Comparison of ENCODE assay signal across 22 mouse cellular contexts in the genomic region with DNA sequence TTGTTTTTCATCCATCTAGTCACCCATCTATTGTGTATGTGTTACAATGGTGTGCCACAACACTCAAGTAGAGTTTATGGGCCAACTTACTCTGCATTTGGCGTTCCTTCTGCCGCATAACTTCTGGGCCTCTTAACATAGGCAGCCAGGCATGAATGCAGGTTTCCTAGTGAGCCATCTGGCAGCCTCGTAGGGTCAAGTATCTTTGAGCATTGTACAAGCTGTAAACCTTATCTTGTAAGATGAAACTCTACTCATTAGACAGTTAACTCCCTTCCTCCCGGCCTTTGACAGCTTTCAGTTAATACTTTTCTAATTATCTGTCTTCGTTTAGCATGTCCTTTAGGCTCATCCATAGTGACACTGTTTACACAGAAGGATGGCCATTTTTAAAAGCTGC.
A peak's percentile ranks its signal among the peaks of the same experiment; 100 is the strongest.
DNase-seq lines count a peak whose midpoint lies in the region; ATAC-seq and TF ChIP-seq lines count a peak whose summit lies in the region.
"Had no signal": no experiment of that assay in that cellular context is flagged by ENCODE, and none has a peak within 500 bp of the region (broad histone marks: within the 10 kb centered on the region; RNA-seq: fewer than 3 reads in every experiment).

No protein-coding gene starts in this region.

- H3K36me3 ChIP-seq in forebrain, embryonic 15.5 days = peaks cover 49% of the 10 kb centered on the region
- H3K36me3 ChIP-seq in forebrain, embryonic 14.5 days (ENCODE audit: control insufficient read depth, insufficient read depth, low read length) = peaks cover 58% of the 10 kb centered on the region
- H3K36me3 ChIP-seq in midbrain, postnatal 0 days (ENCODE audit: insufficient read depth, low read length) = peaks cover 28% of the 10 kb centered on the region
- H3K36me3 ChIP-seq in midbrain, embryonic 14.5 days (ENCODE audit: control insufficient read depth, insufficient read depth, low read length) = peaks cover 51% of the 10 kb centered on the region

- H3K4me2 ChIP-seq in forebrain, embryonic 15.5 days (replicated peaks) = no peak overlapping the region
- no peak overlapping the region for H3K4me2 ChIP-seq in forebrain, embryonic 14.5 days (ENCODE audit: low read length)
- H3K4me2 ChIP-seq in midbrain, postnatal 0 days (ENCODE audit: low read depth, low read length, poor library complexity, severe bottlenecking) = no peak overlapping the region
- no peak overlapping the region for H3K4me2 ChIP-seq in midbrain, embryonic 14.5 days (ENCODE audit: low read length)
- H3K4me2 ChIP-seq: liver, embryonic 13.5 days; neural tube, embryonic 15.5 days; stomach, embryonic 15.5 days had no signal

- H3K9ac ChIP-seq in forebrain, embryonic 15.5 days (replicated peaks) = no peak overlapping the region
- no peak overlapping the region for H3K9ac ChIP-seq in forebrain, embryonic 14.5 days (ENCODE audit: low read length)
- no peak overlapping the region for H3K9ac ChIP-seq in midbrain, postnatal 0 days (replicated peaks; ENCODE audit: low read length, poor library complexity, severe bottlenecking)
- H3K9ac ChIP-seq in midbrain, embryonic 14.5 days (replicated peaks; ENCODE audit: low read length) = no peak overlapping the region
- H3K9ac ChIP-seq: liver, embryonic 13.5 days; neural tube, embryonic 15.5 days; stomach, embryonic 15.5 days had no signal

- DNase-seq in forebrain, embryonic 14.5 days (ENCODE audit: low spot score) = no peak
- DNase-seq in midbrain, postnatal 0 days (ENCODE audit: low spot score) = peak; percentile 25
- DNase-seq in midbrain, embryonic 14.5 days = no peak
- DNase-seq in cerebellum, postnatal 14 days = peak; percentile 39 to 71
- no peak for DNase-seq in spleen, adult 18-20 months
- no peak for DNase-seq in thymus, adult 18-20 months
- no peak for DNase-seq in adrenal gland, postnatal 4 days (ENCODE audit: low spot score in 2 of 2)
- DNase-seq: embryo, embryonic 11 days; gastrocnemius, adult 2 months; heart, postnatal 36 days; kidney, postnatal 10 days; layer of hippocampus, adult 9-11 months; liver, embryonic 13.5 days; right cerebral cortex, adult 18-20 months; thymus, postnatal 14 days had no signal

- H3K4me3 ChIP-seq in forebrain, embryonic 15.5 days = no peak overlapping the region
- no peak overlapping the region for H3K4me3 ChIP-seq in forebrain, embryonic 14.5 days (ENCODE audit: low read depth, low read length)
- no peak overlapping the region for H3K4me3 ChIP-seq in midbrain, postnatal 0 days (ENCODE audit: low read depth, low read length)
- no peak overlapping the region for H3K4me3 ChIP-seq in midbrain, embryonic 14.5 days (replicated peaks; ENCODE audit: low read depth, low read length)
- H3K4me3 ChIP-seq: gastrocnemius, adult 2 months; liver, embryonic 13.5 days; megakaryocyte, embryonic 14.5 days; neural tube, embryonic 15.5 days; stomach, embryonic 15.5 days had no signal

- no peak for ATAC-seq in forebrain, embryonic 15.5 days (replicated peaks)
- no peak for ATAC-seq in forebrain, embryonic 14.5 days
- ATAC-seq in midbrain, postnatal 0 days (ENCODE audit: low FRiP score) = no peak
- ATAC-seq in midbrain, embryonic 14.5 days (ENCODE audit: low FRiP score, low TSS enrichment) = no peak
- ATAC-seq: forebrain, embryonic 16.5 days; inflammation-experienced regulatory T-cells, adult 6 months; lung, postnatal 0 days had no signal

- no peak for TF ChIP-seq CTCF in midbrain, postnatal 0 days (IDR thresholded peaks at IDR 0.05)

- H3K9me3 ChIP-seq in forebrain, embryonic 15.5 days = no peaks in the 10 kb centered on the region
- H3K9me3 ChIP-seq in forebrain, embryonic 14.5 days (replicated peaks; ENCODE audit: control insufficient read depth, low read length) = no peaks in the 10 kb centered on the region
- H3K9me3 ChIP-seq in midbrain, postnatal 0 days (ENCODE audit: low read length) = no peaks in the 10 kb centered on the region
- no peaks in the 10 kb centered on the region for H3K9me3 ChIP-seq in midbrain, embryonic 14.5 days (ENCODE audit: control insufficient read depth, low read length)
- H3K9me3 ChIP-seq: liver, embryonic 13.5 days; megakaryocyte, embryonic 14.5 days; neural tube, embryonic 15.5 days; stomach, embryonic 15.5 days had no signal

- H3K27ac ChIP-seq in forebrain, embryonic 15.5 days (replicated peaks) = peak overlapping the region; percentile 8; the same call in 1 of the 2 replicates
- H3K27ac ChIP-seq in forebrain, embryonic 14.5 days (ENCODE audit: low read depth, low read length) = no peak overlapping the region
- no peak overlapping the region for H3K27ac ChIP-seq in midbrain, postnatal 0 days (ENCODE audit: low read depth, low read length)
- H3K27ac ChIP-seq in midbrain, embryonic 14.5 days (replicated peaks; ENCODE audit: low read depth, low read length) = no peak overlapping the region
- H3K27ac ChIP-seq: gastrocnemius, adult 2 months; liver, embryonic 13.5 days; neural tube, embryonic 15.5 days; stomach, embryonic 15.5 days had no signal

- no peaks in the 10 kb centered on the region for H3K27me3 ChIP-seq in forebrain, embryonic 15.5 days
- H3K27me3 ChIP-seq in forebrain, embryonic 14.5 days (replicated peaks; ENCODE audit: control insufficient read depth, insufficient read depth, low read length) = no peaks in the 10 kb centered on the region
- no peaks in the 10 kb centered on the region for H3K27me3 ChIP-seq in midbrain, postnatal 0 days (ENCODE audit: insufficient read depth, low read length)
- H3K27me3 ChIP-seq in midbrain, embryonic 14.5 days (ENCODE audit: control insufficient read depth, insufficient read depth, low read length) = no peaks in the 10 kb centered on the region
- H3K27me3 ChIP-seq: liver, embryonic 13.5 days; megakaryocyte, embryonic 14.5 days; neural tube, embryonic 15.5 days; stomach, embryonic 15.5 days had no signal

- peaks cover 12% of the 10 kb centered on the region for H3K4me1 ChIP-seq in forebrain, embryonic 15.5 days
- no peaks in the 10 kb centered on the region for H3K4me1 ChIP-seq in forebrain, embryonic 14.5 days (ENCODE audit: control insufficient read depth, insufficient read depth, low read length)
- no peaks in the 10 kb centered on the region for H3K4me1 ChIP-seq in midbrain, postnatal 0 days (ENCODE audit: insufficient read depth, low read length)
- no peaks in the 10 kb centered on the region for H3K4me1 ChIP-seq in midbrain, embryonic 14.5 days (ENCODE audit: control insufficient read depth, insufficient read depth, low read length)
- H3K4me1 ChIP-seq: stomach, embryonic 15.5 days had no signal

- 35% methylated on average over 5 of the region's 5 CpGs for WGBS in forebrain, embryonic 15.5 days
- WGBS in forebrain, embryonic 14.5 days = 35% methylated on average over 5 of the region's 5 CpGs
- 64% methylated on average over 5 of the region's 5 CpGs for WGBS in midbrain, postnatal 0 days
- 71% methylated on average over 5 of the region's 5 CpGs for WGBS in midbrain, embryonic 14.5 days

Comparison
In these comparisons a context has a peak if more than half of its experiments do, and no peak if none do; other contexts are left out.
1. DNase-seq: peak in midbrain, postnatal 0 days (single experiment) and cerebellum, postnatal 14 days (2 of 2); none in forebrain, embryonic 14.5 days (single experiment), midbrain, embryonic 14.5 days (single experiment), spleen, adult 18-20 months (0 of 2), thymus, adult 18-20 months (0 of 2) and adrenal gland, postnatal 4 days (0 of 2).